Mouse (Mus musculus) limb, embryonic 14.5 days (tissue): ENCODE results near the gene Trpm8. TPM values are rescaled to one million over a fixed set of nuclear protein-coding genes. Genes with fewer than 3 reads are reported as not detected.

ENCODE experiments used
- ATAC-seq: fragments of 200-750 bp; cut with Nextera tagmentation; 2 replicates; pipeline ENCODE4 v1.8.0; 2017; ENCODE audit warnings: low read depth, moderate number of reproducible peaks, moderate TSS enrichment; ENCODE audit not compliant: low FRiP score
- DNase-seq: peaks from one replicate; pipeline ENCODE4 v3.0.0-alpha.2; 2015; ENCODE audit warnings: low spot score
- H3K27ac ChIP-seq: fragments of 300-500 bp; sonication (generic); replicated peaks from 2 replicates; pipeline ENCODE4 v1.5.1; 2014; ENCODE audit warnings: low read depth, mild to moderate bottlenecking, low read length, moderate library complexity, mixed read lengths
- H3K27me3 ChIP-seq: fragments of 300-500 bp; sonication (generic); 2 replicates; pipeline ENCODE4 v1.6.1; 2014; ENCODE audit warnings: low read length, mixed read lengths; ENCODE audit not compliant: control insufficient read depth, insufficient read depth
- H3K36me3 ChIP-seq: fragments of 300-500 bp; sonication (generic); 2 replicates; pipeline ENCODE4 v1.6.1; 2014; ENCODE audit warnings: mild to moderate bottlenecking, low read length, moderate library complexity, mixed read lengths; ENCODE audit not compliant: control insufficient read depth, insufficient read depth
- H3K4me1 ChIP-seq: fragments of 300-500 bp; sonication (generic); 2 replicates; pipeline ENCODE4 v1.6.1; 2014; ENCODE audit warnings: antibody characterized with exemption, low read length, mixed read lengths; ENCODE audit not compliant: control insufficient read depth, insufficient read depth
- H3K4me2 ChIP-seq: fragments of 300-500 bp; sonication (generic); replicated peaks from 2 replicates; pipeline ENCODE4 v1.6.1; 2014; ENCODE audit warnings: low read depth, mild to moderate bottlenecking, low read length, moderate library complexity; ENCODE audit not compliant: severe bottlenecking
- H3K4me3 ChIP-seq: fragments of 300-500 bp; sonication (generic); replicated peaks from 2 replicates; pipeline ENCODE4 v1.5.1; 2014; ENCODE audit warnings: low read length
- H3K9ac ChIP-seq: fragments of 300-500 bp; sonication (generic); 2 replicates; pipeline ENCODE4 v1.6.1; 2014; ENCODE audit warnings: mild to moderate bottlenecking, low read depth, low read length, moderate library complexity; ENCODE audit not compliant: severe bottlenecking
- H3K9me3 ChIP-seq: fragments of 300-500 bp; sonication (generic); 2 replicates; pipeline ENCODE4 v1.6.1; 2016; ENCODE audit warnings: low read length; ENCODE audit not compliant: control insufficient read depth
- POLR2A ChIP-seq: fragments of 200-500 bp; IDR thresholded peaks from 2 replicates; pipeline ENCODE4 v1.8.0; 2012; ENCODE audit warnings: inconsistent platforms, mild to moderate bottlenecking, moderate library complexity, borderline replicate concordance; ENCODE audit not compliant: insufficient read depth, insufficient read length; ENCODE audit errors: extremely low read depth
- WGBS: fragments of 180-500 bp; shearing (Covaris S2); extraction: QIAGEN DNeasy Blood & Tissue Kit; methylation state at CpG from one replicate; pipeline ENCODE4 v1.1.7; 2014; 5-methylcytosine and 5-hydroxymethylcytosine counted together
- polyA plus RNA-seq, 2 experiments: library from polyadenylated mRNA; depleted of rRNA in 1 of 2; stranded (reverse) in 1 of 2; unstranded in 1 of 2; fragments of >200 nt; fragmentation: Nextera tagmentation in 1 of 2; extraction: Ambion mirVana in 1 of 2; gene quantifications; 2 replicates each; pipeline versions ENCODE4 v1.2.1 to v1.2.3; 2012 to 2014

The Trpm8 gene
- polyA plus RNA-seq, 2 experiments: not detected

DNA sequence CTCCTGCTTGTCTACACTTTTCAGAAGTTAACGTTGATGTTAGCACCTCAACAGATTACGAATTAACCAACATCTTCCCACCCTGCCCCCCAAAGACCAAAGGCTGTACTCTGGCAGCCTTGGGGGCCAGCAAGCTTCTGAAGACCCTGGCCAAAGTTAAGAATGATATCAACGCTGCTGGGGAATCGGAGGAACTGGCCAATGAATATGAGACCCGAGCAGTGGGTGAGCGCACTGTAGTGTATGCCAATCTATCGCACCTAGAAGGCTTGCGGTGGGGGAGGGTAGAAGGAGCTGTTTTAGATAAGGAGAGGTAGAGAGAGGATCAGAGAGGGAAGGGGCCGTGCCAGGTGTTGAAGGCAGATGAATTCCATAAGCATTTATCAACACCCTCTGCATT lies 73.3 kb downstream of the Trpm8 start:
- Histone ChIP-seq H3K9ac (no peak overlapping the region), H3K4me1 (no peaks in the 10 kb centered on the region), H3K27me3 (no peaks in the 10 kb centered on the region), H3K27ac (no peak overlapping the region), H3K9me3 (no peaks in the 10 kb centered on the region), H3K4me3 (no peak overlapping the region), H3K4me2 (no peak overlapping the region), H3K36me3 (no peaks in the 10 kb centered on the region)
- WGBS: 91% methylated on average over 9 of the region's 9 CpGs
- no peak for TF ChIP-seq POLR2A
- no peak for DNase-seq
- no peak for ATAC-seq

DNA sequence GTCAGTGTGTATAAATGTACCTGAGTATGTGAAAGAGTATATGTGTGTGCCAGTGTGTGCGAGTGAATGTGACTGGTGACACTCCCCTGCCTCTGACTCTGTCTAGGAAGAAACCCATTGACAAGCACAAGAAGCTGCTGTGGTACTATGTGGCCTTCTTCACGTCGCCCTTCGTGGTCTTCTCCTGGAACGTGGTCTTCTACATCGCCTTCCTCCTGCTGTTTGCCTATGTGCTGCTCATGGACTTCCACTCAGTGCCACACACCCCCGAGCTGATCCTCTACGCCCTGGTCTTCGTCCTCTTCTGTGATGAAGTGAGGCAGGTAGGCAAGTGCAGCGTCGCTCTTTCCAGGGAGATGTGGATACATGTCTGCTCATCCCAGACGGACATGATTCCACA lies 77.6 kb downstream of the Trpm8 start:
- DNase-seq (no peak), ATAC-seq (no peak)
- Histone ChIP-seq H3K36me3 (no peaks in the 10 kb centered on the region), H3K4me2 (no peak overlapping the region), H3K9ac (no peak overlapping the region), H3K27ac (no peak overlapping the region), H3K4me1 (no peaks in the 10 kb centered on the region), H3K4me3 (no peak overlapping the region), H3K27me3 (no peaks in the 10 kb centered on the region), H3K9me3 (no peaks in the 10 kb centered on the region)
- TF ChIP-seq POLR2A: no peak
- WGBS: 90% methylated on average over 12 of the region's 12 CpGs

DNA sequence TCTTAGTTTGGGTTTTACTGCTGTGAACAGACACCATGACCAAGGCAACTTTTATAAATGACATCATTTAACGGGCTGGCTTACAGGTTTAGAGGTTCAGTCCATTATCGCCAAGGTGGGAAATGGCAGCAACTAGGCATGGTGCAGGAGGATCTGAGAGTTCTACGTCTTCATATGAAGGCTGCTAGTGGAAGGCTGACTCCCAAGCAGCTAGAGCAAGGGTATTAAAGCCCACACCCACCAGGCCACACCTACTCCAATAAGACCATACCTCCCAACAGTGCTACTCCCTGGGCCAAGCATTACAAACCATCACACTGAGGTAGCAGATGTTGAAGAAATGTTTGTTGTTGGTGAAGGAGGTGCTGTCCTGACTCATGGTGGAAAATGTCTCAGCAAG lies 78.2 kb downstream of the Trpm8 start:
- no peaks in the 10 kb centered on the region for H3K4me1 ChIP-seq
- H3K36me3 ChIP-seq: no peaks in the 10 kb centered on the region
- no peak for TF ChIP-seq POLR2A
- H3K27me3 ChIP-seq: no peaks in the 10 kb centered on the region
- DNase-seq: no peak
- no peak overlapping the region for H3K4me2 ChIP-seq
- no peak overlapping the region for H3K4me3 ChIP-seq
- no peaks in the 10 kb centered on the region for H3K9me3 ChIP-seq
- ATAC-seq: no peak
- H3K9ac ChIP-seq: no peak overlapping the region
- H3K27ac ChIP-seq: no peak overlapping the region
- 82% methylated on average over 3 of the region's 3 CpGs for WGBS

DNA sequence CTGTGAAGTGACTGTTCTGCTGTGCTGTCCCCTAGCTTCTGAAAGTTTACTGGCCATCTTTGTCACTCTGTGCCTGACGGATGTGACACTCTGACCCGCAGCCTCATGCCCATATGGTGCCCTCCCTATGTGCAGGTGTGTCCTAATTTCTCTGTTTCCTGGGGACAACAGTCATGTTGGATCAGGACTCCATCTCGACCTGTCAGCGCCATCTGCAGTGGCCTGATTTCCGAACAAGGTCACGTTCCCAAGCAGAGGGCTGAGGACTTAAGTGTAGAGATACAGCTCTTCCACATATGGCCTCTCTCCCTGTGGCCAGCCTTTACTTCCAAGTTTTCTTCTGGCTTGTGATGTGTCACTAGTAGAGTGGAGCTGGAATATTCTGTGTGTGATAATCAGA lies 79.2 kb downstream of the Trpm8 start:
- Histone ChIP-seq H3K9me3 (no peaks in the 10 kb centered on the region), H3K36me3 (no peaks in the 10 kb centered on the region), H3K27me3 (no peaks in the 10 kb centered on the region), H3K4me1 (no peaks in the 10 kb centered on the region), H3K27ac (no peak overlapping the region), H3K9ac (no peak overlapping the region), H3K4me3 (no peak overlapping the region), H3K4me2 (no peak overlapping the region)
- 85% methylated on average over 6 of the region's 6 CpGs for WGBS
- ATAC-seq: no peak
- DNase-seq: no peak
- TF ChIP-seq POLR2A: no peak

DNA sequence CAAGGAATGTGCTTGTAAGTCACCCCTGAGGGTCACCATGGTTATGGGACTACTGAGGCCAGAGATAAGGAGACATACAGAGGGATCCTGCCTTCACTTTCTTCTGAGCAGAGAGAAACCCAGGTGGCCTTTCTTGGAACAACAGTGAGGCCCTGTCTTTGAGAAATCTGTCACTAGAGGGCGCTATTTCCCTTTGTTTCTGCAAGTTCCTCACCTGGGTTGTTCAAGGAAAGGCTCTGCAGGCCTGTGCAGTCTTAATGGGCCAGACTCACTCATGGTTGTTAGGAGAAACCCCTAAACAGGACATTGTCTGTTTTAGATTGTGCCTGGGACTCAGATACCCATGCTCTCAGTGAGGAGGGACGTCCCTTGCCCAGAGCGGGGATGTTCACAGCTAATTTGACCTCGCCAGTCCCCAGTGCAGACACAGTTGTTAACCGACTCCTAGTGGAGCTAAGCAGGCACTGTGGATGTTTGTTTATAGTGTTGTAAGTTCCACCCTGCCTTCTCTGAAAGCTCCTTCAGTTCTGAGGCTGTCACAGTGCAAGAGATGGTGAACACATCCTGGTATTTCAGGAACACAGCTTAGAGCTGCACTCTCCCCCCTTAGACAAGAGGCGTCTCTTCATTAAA lies 80.1 kb downstream of the Trpm8 start:
- no peak overlapping the region for H3K9ac ChIP-seq
- H3K36me3 ChIP-seq: no peaks in the 10 kb centered on the region
- ATAC-seq (peak; percentile 85), DNase-seq (peak; percentile 90)
- H3K27me3 ChIP-seq: no peaks in the 10 kb centered on the region
- H3K4me3 ChIP-seq: no peak overlapping the region
- H3K27ac ChIP-seq: no peak overlapping the region
- no peaks in the 10 kb centered on the region for H3K4me1 ChIP-seq
- H3K4me2 ChIP-seq: no peak overlapping the region
- 41% methylated on average over 6 of the region's 6 CpGs for WGBS
- TF ChIP-seq POLR2A: no peak
- H3K9me3 ChIP-seq: no peaks in the 10 kb centered on the region
